Mouse (Mus musculus): ENCODE data around the gene Acot2. TPM values are rescaled to one million over a fixed set of nuclear protein-coding genes. Genes with fewer than 3 reads are reported as not detected.
"Not testable (repeated sequence)": the region's sequence is repeated elsewhere in the genome, so short reads cannot be mapped to it uniquely, and the experiment has no call there.

Acot2 gene
- 10 to 100 TPM in 1 of 2 experiments, 1 to 10 TPM in 1; 9.5 to 12.5 TPM for total RNA-seq (2021)

DNA sequence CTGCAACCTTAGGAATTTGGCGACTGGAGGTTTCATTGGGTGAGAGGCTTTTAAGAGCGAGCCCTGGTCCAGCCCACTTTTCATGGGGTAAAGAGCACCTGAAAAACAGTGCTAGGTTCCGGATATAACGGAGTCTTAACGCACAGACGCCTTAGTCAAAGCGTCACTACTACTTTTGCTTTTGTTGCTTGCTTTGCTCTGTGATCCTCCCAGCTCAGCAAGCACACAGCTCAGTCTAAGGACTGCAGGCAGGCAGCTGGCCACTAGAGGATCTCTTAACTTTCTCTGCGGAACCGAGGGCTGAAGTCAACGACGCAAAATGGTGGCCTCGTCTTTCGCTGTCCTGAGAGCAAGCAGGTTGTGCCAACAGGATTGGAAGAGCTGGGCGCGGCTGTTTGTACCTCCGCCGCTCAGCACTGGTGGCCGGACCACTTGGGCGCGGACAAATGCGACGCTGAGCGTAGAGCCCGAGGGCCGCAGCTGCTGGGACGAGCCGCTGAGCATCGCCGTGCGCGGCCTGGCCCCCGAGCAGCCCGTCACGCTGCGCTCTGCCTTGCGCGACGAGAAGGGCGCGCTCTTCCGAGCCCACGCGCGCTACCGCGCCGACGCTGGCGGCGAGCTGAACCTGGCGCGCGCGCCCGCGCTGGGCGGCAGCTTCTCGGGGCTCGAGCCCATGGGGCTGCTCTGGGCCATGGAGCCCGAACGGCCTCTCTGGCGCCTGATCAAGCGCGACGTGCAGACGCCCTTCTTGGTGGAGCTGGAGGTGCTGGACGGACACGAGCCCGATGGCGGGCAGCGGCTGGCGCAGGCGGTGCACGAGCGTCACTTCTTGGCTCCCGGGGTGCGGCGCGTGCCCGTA lies at the start of gene Acot2:
Gene Acot2, plus strand, starts transcription at position 279 of the 859 bp plus-strand sequence.
- DNase-seq (ENCODE audit: low spot score in 2 of 2): peak; percentile 82 to 88
- intact Hi-C loops (cut with DNase I): loop anchor here (5.0 kb wide), 1 partner anchor 44 kb away; no protein-coding TSS in a partner anchor

DNA sequence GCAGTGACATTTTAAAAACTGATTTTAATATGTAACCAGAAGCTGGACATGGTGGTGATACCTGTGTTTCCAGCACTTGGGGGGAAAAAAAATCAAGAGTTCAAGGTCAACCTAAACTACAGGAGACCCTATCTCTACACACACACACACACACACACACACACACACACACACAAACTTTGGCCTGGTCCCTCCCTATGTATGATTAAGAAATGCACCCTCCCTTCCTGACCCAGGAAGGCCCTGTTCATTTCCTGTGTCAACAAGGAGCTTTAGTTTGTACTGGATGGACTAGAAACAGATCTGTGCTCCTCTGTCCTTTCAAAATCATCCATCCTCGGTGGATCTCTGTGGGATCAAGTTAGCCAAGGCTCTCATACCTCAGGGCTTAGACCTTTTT lies 49.1 kb upstream of the Acot2 start:
- not testable (repeated sequence) for DNase-seq (ENCODE audit: low spot score in 2 of 2)
- intact Hi-C loops (cut with DNase I): loop anchor here (5.0 kb wide), 1 partner anchor 226 kb away; no protein-coding TSS in a partner anchor

DNA sequence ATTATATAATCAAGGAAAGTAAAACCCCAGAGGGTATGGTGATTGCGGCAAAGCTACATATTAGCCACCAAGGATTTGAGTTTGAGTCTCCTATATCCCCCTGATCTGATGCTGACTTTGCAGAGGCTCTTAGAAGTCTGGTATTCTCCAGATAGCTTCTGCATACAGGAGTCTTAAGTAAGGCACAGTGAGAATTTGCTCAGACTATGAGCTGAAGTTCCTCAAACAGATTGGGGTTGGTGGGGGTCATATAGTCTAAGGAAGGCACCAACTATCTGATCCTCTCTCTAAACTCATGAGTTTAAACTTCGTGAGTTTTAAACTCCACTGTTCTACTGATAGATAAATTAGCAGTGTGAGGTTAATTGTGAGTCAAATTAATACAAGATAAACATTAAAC lies 48.3 kb upstream of the Acot2 start:
- intact Hi-C loops (cut with DNase I): loop anchor here (5.0 kb wide), 1 partner anchor 227 kb away; no protein-coding TSS in a partner anchor
- no peak for DNase-seq (ENCODE audit: low spot score in 2 of 2)

DNA sequence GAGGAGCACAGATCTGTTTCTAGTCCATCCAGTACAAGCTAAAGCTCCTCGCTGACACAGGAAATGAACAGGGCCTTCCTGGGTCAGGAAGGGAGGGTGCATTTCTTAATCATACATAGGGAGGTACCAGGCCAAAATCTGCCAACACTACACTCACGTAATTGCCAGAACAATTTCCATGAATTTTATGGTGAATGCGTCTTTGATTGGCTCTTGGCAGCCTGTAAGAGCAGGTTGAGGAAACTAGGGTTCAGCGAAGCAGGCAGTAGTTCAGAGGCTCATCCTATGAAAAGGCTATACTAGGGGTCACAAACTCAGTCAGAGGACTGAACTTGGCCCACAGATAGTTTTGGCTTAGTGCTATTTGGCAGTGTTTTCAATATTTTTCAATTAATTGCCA lies 47.6 kb upstream of the Acot2 start:
- DNase-seq (ENCODE audit: low spot score in 2 of 2): no peak
- intact Hi-C loops (cut with DNase I): no loop called here

DNA sequence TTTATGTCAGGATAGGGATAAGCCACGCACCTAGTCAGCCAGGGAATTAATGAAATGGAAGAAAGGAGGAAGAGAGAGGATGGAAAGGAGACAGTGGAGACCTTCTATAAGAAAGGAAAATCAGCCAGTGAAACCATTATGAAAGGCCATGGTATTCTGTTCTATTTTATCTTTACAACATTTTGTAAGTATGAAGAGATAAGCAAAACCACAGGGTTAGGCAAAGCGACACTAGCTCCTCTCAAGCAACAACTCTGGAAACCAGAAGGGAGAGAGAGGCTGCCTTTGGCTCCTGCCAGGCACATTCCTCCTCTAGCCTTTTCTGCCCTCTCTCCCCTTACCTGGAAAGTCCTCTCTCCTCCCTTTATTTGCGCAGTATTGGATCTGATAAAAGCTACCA lies 45.7 kb upstream of the Acot2 start:
- intact Hi-C loops (cut with DNase I): no loop called here
- DNase-seq (ENCODE audit: low spot score in 2 of 2): no peak

DNA sequence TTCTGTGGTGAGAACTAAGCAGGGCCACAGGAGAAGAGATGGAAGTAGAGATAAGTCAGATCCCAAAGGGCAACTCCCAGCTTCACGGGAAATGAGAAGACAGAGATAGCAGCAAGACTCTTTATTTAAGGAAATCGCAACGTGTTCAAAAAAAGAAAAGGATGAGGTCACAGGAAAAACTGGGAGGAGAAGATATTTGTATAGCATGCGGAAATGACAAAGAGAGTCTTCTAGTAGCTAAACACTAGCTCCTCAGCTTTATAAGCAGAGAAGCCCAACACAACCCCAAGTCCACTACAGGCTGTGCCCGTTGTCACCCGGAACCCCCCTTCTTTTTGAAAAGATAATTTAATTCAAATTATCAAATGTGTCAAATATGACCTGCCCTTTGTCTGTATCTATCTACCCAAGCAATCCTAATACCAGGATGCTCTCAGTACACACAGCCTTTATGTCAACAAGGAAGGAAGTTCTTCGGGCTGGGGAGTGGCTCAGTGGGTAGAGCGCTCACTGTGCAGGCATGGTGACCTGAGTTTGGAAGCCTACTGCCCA lies 40.3 kb upstream of the Acot2 start:
- intact Hi-C loops (cut with DNase I): no loop called here
- peak in 1 of 2 experiments; percentile 49 for DNase-seq (ENCODE audit: low spot score in 2 of 2)

DNA sequence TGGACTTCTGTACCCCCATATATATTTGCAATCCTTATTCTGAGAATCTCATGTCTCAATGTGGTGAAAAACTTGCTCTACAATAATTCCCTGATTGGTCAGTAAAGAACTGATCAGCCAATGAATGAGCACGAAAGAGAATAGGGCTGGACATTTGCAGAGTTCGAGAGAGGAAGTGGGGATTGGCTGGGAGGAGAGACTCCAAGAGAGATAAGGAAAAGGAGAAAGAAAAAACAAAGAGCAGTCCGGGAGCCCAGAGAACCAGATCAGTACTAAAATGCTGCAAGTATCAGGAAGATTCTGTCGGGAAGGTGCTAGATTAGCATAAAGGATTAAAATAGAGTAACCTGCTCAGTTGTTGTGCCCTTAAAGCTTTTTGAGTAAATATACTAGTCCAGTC lies 38.6 kb upstream of the Acot2 start:
- no peak for DNase-seq (ENCODE audit: low spot score in 2 of 2)
- intact Hi-C loops (cut with DNase I): no loop called here

DNA sequence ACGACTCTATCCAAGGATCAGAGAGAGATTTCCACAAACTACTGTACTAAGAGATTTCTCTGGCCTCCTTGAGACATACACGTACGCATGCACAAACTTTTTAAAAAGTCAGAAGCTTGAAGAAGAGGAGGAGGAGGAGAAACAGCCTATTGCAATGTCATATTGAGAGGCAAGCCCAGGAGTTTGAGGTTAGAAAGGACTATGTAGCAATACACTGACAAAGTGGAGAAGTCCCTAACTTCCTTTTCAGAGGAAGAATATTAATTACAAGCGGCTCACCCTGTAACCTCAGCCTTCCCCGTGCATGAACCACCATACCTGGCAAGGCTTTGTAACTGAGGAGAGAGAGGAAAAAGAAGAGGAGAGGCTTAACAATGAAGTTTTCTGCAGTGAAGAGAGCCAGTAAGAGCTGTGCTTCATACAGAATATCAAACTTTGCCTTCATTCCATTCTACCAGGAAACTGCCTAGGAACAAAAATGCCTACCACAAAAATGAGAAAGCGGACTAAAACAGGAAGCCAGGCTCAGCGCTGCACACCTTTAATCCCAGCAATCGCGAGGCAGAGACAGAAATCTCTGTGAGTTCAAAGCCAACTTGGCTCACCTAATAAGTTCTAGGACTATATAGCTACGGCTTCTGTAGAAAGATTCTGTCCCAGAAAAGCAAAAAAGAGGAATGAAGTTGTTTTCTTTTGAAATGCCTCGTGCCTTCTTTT lies 37.7 kb upstream of the Acot2 start:
- intact Hi-C loops (cut with DNase I): loop anchor here (2.0 kb wide), 1 partner anchor 27 kb away; no protein-coding TSS in a partner anchor
- DNase-seq (ENCODE audit: low spot score in 2 of 2): no peak

DNA sequence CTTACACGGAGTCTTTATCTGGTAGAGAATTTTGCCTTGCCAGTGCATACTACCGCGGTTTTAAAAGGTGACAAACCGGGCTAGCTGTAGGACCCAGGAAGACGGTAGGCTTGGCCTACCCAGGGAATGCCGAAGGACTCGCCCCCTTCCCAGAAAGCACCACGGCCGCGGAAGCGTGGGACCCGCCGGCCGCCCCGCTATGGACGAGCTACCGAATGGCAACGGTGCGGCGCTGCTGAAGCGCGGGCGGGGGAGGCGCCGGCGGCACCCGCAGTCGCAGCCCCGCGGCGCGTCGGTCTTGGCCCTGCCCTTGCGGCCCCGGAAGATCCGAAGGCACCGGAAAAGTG lies 37.2 kb upstream of the Acot2 start, which contains the start of gene Riox1:
Gene Riox1, plus strand, starts transcription at position 116 of the 347 bp plus-strand sequence.
- intact Hi-C loops (cut with DNase I): loop anchor here (2.0 kb wide), 1 partner anchor 28 kb away; no protein-coding TSS in a partner anchor
- peak; percentile 87 to 93 for DNase-seq (ENCODE audit: low spot score in 2 of 2)

DNA sequence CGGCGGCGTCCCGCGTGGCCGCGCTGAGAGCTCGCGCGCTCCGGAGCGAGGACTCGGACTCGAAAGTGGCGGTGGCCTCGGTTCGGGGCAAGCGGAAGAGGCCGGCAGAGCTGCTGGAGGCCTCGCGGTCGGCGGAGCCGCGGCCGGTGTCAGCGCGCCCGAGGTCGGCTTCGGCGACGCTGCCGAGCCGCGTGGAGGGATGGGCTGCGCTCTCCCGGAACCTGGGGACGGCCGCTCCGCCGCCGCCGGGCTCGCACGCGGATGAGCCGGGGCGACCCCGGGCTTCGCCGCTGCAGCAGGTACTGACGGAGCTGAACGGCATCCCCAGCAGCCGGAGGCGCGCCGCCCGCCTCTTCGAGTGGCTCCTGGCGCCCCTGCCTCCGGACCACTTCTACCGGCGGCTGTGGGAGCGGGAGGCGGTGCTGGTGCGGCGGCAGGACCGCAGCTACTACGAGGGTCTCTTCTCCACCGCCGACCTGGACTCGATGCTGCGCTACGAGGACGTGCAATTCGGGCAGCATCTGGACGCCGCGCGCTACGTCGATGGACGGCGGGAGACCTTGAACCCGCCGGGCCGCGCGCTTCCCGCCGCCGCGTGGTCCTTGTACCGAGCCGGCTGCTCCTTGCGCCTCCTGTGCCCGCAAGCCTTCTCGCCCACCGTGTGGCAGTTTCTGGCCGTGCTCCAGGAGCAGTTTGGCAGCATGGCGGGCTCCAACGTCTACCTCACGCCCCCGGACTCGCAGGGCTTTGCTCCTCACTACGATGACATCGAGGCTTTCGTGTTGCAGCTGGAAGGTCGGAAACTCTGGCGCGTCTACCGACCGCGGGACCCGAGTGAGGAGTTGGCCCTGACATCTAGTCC lies 36.6 kb upstream of the Acot2 start:
- intact Hi-C loops (cut with DNase I): loop anchor here (2.0 kb wide), 1 partner anchor 28 kb away; no protein-coding TSS in a partner anchor
- DNase-seq (ENCODE audit: low spot score in 2 of 2): peak; percentile 58 to 66

DNA sequence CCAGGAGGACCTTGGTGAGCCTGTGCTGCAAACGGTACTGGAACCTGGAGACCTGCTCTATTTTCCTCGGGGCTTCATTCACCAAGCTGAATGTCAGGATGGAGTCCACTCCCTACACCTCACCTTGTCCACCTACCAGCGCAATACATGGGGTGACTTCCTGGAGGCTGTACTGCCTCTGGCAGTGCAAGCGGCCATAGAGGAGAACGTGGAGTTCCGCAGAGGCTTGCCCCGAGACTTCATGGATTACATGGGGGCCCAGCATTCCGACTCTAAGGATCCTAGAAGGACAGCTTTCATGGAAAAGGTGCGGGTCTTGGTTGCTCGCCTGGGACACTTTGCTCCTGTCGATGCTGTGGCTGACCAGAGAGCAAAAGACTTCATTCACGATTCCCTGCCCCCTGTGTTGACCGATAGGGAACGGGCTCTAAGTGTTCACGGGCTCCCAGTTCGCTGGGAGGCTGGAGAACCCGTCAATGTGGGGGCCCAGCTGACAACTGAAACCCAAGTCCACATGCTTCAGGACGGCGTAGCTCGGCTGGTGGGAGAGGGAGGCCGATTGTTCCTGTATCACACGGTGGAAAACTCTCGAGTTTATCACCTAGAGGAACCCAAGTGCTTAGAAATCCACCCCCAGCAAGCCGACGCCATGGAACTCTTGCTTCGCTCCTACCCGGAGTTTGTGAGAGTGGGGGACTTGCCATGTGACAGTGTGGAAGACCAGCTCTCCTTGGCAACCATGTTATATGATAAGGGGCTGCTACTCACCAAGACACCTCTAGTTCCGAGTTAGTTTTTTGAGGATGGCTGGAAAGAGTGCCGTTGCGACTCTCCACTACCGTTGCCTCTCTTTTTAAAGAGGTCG lies 35.7 kb upstream of the Acot2 start:
- intact Hi-C loops (cut with DNase I): loop anchor here (2.0 kb wide), 1 partner anchor 29 kb away; no protein-coding TSS in a partner anchor
- no peak for DNase-seq (ENCODE audit: low spot score in 2 of 2)

DNA sequence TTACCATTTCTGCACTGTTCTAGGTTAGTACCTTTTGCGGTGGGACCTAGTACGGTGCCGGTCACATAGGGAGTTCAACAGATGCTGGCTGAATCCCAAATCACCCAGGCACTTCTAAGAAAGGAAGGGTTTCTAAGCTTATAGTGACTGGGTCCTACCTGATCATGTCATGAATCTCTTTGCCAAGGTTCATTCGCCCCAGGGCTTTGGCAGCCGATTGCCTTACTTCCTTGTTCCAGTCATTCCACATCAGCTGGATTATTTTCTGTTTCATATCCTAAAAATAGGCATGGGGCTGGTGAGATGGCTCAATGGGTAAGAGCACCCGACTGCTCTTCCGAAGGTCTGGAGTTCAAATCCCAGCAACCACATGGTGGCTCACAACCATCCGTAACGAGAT lies 29.4 kb upstream of the Acot2 start:
- DNase-seq (ENCODE audit: low spot score in 2 of 2): no peak
- intact Hi-C loops (cut with DNase I): no loop called here

DNA sequence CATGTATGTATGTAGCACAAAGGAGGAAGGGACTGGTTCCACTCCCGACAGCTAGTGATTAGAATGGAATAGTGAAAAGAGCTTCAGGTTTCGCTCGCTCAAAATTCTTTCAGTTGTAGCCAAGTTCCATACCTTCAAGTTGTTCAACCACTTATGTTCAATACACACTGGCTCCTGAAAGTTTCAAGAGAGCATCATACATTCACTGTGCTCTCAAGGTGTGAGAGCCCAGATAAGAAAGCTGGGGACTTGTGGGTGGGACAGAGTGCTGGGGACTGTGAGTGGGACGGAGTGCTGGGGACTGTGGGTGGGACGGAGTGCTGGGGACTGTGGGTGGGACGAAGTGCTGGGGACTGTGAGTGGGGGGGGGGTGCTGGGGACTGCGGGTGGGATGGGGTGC lies 22.4 kb upstream of the Acot2 start:
- no peak for DNase-seq (ENCODE audit: low spot score in 2 of 2)
- intact Hi-C loops (cut with DNase I): no loop called here

DNA sequence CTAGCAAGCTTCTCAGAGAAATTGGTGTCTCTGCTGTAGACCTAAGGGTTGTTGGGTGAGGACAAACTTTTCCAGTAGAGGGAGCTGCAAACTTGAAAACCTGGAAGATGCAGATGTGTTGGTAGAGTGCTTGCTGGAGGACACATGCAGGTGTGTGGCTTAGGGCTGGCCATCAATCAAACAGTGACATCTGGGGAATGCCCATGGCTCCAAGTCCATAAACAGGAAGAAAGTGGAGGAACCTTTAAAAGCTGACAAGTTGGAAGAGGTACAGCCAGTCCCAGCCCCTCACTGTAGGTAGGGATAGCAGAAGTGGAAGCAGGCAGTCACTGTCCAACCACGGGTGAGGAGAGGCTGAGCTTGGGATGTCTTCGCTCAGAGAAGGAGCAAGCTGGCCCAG lies 15.5 kb upstream of the Acot2 start:
- intact Hi-C loops (cut with DNase I): loop anchor here (1.0 kb wide), 1 partner anchor 59 kb away; no protein-coding TSS in a partner anchor
- peak; percentile 61 to 68 for DNase-seq (ENCODE audit: low spot score in 2 of 2)

DNA sequence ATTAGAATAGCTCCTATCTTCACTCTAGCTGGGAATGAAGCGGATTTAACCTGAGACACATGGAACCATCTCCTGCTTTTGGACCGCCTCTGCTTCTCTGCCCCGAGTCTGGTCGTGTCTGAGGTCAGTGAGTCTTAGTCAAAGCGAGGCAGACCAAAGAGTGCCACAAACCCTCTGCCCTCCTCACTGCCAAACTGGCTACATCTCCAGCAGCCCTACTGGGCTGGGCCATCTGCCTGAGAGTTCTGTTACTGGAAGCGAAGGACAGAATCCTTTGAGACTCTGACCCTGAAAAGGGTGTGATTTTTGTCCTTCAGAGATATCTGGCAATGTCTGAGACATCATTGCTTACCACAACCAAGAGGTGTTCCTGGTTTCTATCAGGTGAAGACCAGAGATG lies 8.8 kb upstream of the Acot2 start:
- no peak for DNase-seq (ENCODE audit: low spot score in 2 of 2)
- intact Hi-C loops (cut with DNase I): no loop called here

DNA sequence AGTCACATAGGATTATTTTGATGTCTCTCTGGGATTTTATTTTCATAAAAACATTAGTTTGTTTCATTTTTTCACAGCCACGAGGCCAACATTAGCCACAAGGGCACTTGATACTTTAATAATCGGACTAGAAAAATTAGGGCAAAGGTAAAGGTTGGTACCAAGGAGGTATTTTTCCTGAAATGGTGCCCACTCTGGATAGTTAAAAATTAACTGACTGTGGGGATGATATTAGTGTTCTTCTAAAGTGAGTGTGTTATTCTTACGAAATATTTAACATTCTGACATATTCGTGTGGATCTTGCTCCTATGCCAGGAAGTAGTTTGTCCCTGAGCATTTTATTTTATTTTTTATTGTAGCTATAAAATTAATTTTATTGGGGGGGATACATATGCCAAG lies 6.0 kb upstream of the Acot2 start:
- intact Hi-C loops (cut with DNase I): no loop called here
- DNase-seq (ENCODE audit: low spot score in 2 of 2): no peak

DNA sequence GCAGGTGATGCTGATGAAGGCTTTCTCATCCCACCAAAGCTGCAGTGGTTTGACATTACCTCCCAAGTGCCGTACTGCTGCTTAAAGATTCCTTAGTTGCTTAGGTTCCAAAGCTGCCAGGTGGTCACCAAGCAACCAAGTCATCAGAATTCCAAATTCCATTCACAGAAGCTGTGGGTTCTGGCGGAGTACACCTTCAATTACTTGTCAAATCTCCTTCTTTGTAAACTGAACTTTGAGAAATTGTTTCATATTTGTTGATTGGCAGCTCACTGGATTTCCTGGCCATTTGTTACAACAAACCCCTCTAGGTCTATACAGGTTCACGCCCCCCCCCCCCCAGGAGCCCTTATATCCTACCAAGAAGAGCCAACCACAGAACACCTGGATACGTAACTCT lies 2.9 kb upstream of the Acot2 start, which contains the start of gene Heatr4:
Gene Heatr4, minus strand, starts transcription at position 101 of the 400 bp plus-strand sequence.
- intact Hi-C loops (cut with DNase I): loop anchor here (5.0 kb wide), 1 partner anchor 48 kb away; no protein-coding TSS in a partner anchor
- DNase-seq (ENCODE audit: low spot score in 2 of 2): no peak

DNA sequence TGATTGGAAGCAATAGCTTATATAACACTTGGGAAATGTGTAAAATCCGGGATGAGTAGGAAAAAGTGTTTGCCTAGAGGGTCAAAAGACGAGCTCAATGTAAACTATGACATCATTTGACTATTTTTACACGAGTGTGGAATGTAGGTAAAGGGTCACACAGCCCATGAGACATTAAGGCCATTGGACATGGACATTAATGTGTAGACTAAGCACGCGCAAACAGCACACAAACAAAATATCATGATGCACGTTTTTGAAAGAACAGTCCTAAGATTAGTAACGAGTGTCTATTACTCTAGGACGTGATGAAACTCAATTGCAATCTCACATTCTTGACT lies 449 bp upstream of the Acot2 start:
- no peak for DNase-seq (ENCODE audit: low spot score in 2 of 2)
- intact Hi-C loops (cut with DNase I): loop anchor here (5.0 kb wide), 1 partner anchor 45 kb away; no protein-coding TSS in a partner anchor
